Mouse (Mus musculus): ENCODE data around the gene Kif11.

DNA sequence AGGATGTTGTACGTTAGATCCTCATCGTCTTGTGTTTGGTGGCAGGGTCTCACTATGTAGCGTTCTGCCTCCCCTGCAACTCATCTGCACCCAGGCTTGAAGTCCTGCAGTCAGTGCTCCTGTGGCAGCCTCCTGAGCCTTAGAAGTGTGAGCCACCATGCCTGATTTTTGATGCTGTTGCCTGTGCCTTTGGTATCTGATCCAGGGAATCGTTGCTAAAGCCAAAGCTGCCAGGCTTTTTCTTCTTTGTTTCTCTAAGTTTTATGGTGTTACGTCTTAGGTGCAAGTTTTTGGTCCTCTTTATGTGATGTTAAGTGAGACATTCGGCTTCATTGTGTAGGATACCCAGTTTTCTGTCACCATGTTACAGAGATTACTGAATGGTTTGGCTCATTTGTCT, 2.6 kb downstream of the Kif11 start:
- TF ChIP-seq CTCF (IDR thresholded peaks at IDR 0.05; ENCODE audit: low read depth) (no peak), EP300 (IDR thresholded peaks at IDR 0.05; ENCODE audit: low read depth) (no peak)

Data from liver, postnatal 0 days (tissue).